Mouse (Mus musculus) testis, adult 2 months (tissue): ENCODE measurements around the gene Cog5.

ENCODE experiments used
- CTCF ChIP-seq: fragments of 200-500 bp; IDR thresholded peaks from 2 replicates; pipeline ENCODE4 v1.5.1; 2012; ENCODE audit warnings: low read depth, mild to moderate bottlenecking, inconsistent platforms, low read length, moderate library complexity; ENCODE audit not compliant: control insufficient read depth, insufficient read depth, insufficient replicate concordance
- POLR2A ChIP-seq: fragments of 200-500 bp; IDR thresholded peaks from 2 replicates; pipeline ENCODE4 v1.6.1; 2012; ENCODE audit warnings: low read depth, mild to moderate bottlenecking, inconsistent platforms, low read length, moderate library complexity; ENCODE audit not compliant: control insufficient read depth

DNA sequence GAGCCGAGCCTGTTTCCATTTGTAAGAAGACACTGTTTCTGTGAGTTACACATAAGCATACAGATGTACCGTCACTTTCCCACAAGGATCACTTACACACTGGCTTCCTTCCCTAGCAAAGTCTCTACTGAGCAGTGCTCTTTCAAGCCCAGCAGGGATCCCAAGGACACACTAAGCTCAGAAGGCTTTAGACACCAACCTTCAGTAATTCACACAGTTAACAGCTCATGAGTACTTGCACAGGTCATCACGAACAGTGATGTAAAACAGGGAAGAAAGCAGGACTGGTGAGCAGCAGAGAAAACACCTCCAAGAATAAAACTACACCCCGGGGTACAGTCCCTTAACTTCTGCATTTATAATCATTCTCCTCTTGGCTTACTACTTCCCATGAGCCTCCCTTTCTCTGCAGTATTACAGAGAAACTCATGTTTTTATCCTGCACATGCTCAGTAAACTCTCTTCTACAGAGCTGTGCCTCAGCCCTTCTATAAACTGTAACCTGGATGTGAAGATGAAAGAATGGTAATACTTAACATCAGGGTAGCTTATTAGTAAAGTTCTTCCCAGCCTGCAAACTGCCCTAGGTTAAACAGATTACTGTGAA, 283.8 kb downstream of the Cog5 start:
- TF ChIP-seq CTCF (no peak), POLR2A (no peak)
